Mouse (Mus musculus) T-helper 1 cell (primary cell): ENCODE results near the gene Mzf1.

Experiments used
- in situ Hi-C: fragments of 300-600 bp; cut with MboI, MseI; formaldehyde crosslinking; loops from one replicate; pipeline ENCODE4 v1.15.1; 2025; ENCODE audit warnings: high pct_unique_total_duplicates

Mzf1 gene

DNA sequence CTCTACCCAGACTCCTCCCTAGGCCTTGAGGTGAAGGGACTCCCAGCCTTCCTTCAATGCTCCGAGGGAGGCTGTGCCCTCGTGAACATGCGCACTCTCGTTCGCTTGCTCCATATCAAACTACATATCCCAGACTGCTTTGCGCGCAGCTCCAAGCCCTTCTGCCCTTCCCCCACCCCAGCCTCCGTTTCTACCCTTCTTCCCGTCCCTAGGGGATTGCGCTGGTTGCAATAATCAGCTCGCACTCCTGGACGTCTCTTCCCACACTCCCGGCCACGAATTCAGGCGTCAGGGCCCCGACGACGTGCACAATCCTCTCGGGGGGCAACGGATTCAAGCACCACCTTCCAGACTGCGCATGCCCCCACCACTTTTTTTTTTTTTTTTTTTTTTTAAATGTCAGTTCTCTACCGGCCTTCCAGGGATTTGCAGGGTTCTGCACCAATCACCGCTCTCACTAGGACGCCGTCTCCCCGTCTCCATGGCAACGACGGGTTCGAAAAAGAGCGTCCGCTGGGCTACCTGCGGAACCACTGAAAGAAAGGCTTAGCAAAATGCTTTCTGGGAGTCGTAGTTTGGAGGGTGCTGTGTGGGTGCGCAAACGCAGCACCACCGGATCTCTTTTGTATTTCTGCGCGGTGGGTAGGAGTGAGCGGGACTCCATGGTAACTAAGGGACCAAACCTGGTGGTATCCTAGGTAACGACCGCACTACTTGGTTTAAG, at the start of gene Mzf1:
TSS of gene Mzf1 (minus strand) at position 478 of the 724 bp plus-strand sequence.
- in situ Hi-C loops = loop anchor here (5.0 to 25.0 kb wide), 2 partner anchors 218 to 567 kb away; partner anchors contain the start of gene Zfp606

DNA sequence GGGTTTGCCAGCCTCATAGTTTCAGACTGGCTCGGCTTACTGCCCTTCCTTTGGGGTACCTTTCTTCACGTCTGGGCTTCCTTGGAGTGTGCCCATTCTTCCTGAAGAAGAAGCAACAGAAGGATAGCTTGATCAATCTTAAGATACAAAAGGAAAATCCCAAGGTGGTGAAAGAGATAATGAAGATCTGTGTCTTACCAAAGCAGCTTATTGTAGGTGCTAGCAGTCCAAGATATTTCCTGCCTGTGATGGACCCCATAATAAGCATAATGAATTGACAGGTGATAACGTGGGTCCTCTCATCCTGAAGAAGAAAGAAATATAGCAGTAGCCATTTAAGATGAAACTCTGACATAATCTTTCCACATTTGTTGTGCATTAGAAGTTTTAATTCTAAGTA, 40.5 kb upstream of the Mzf1 start, which contains the start of gene Vmn1r85:
TSS of gene Vmn1r85 (minus strand) at position 101 of the 400 bp plus-strand sequence.
- in situ Hi-C loops = no loop called here

DNA sequence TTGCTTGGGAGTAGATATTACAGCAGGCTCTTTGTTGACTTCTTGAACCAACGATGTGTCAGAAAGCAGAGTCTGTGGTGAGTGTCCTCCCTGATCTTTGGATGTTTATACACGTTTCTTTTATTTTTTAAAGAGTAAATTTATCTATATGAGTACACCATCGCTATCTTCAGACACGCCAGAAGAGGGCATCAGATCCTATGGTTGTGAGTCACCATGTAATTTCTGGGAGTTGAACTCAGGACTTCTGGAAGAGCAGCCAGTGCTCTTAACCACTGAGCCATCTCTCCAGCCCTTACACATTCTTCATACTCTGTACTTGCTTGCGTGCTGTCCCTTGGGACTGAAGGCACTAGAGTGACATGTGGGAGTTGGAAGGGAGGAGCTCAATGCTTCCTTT, 17.7 kb upstream of the Mzf1 start:
- in situ Hi-C loops = loop anchor here (25.0 kb wide), 1 partner anchor 585 kb away; the partner anchor contains the start of gene Zfp606

GRCm38 (mm10) chr7:13063399-13063798, 8.8 kb upstream of the Mzf1 start:
- in situ Hi-C loops = loop anchor here (10.0 to 25.0 kb wide), 3 partner anchors 451 to 1261 kb away; partner anchors contain the start of gene Zfp606

DNA sequence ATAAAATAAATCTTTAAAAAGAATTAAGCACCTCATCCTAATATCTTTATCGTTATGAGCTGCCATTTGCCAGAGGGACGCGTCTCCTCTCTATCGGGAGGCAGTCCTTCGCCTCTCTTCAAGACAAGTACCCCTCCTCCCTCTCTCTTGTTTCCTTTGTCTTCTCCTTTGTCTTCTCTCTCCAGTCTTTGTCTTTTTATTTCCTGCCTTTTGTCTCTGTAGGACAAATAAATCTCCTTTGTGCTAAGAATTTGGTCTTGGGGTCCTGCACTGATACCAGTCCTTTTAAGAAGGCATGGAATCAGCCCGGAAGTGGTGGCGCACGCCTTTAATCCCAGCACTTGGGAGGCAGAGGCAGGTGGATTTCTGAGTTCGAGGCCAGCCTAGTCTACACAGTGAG, 5.0 kb upstream of the Mzf1 start:
- in situ Hi-C loops = loop anchor here (5.0 to 25.0 kb wide), 2 partner anchors 213 to 572 kb away; partner anchors contain the start of gene Zfp606

DNA sequence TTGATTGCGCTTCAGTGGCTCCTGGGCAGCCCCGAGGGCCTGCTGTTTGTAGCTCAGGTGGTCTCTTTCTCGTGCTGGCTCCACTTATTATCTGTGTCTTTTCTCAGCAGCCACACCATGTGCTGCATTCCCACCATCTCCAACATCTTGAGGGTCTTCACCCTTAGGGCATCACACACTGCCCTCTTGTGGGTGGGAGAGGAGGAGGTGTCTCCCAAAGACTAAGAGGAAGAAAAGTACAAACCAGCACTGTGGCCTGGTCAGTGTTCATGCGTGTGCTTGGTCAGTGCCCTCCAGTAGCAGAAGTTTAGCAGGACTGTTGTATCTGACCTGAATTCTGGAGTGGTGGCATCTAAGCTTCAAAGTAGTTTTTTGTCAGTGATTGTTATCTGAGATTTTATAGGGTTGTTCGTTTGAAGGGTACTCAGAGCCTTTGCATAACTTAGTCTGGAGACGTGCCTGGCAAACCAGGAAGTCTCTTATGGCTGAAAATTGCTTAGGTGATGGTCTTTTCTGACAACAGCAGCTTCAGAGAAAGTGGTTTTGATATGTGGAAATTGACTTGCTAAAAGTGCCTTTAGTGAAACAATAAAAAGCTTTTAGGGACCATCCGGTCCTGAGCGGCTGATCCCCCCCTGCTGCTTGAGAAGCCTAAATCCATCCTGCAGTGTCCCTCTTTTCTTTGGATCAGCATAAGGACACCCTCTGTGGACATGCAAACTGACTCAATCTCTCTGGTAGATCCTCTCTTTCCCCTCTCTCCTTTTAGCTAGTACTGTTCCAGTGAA, 2.5 kb upstream of the Mzf1 start:
- in situ Hi-C loops = loop anchor here (5.0 to 25.0 kb wide), 2 partner anchors 215 to 570 kb away; partner anchors contain the start of gene Zfp606

DNA sequence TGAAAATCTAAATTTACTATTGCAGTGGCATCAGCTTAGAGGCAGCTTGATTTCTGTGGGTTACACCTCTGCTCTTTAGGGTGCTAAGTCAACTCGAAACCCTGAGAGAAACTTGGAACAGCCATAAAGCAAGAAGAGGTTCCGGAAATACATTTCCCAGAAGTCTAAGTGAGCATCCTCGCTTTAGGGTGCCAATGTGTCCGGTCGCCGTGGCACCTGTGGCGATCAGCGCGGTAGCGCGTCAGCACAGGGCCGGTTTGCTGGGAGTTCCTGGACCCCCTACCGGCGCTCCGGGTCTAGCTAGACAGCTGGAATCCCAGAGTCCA, 640 bp downstream of the Mzf1 start:
- in situ Hi-C loops = loop anchor here (25.0 kb wide), 1 partner anchor 567 kb away; the partner anchor contains the start of gene Zfp606

DNA sequence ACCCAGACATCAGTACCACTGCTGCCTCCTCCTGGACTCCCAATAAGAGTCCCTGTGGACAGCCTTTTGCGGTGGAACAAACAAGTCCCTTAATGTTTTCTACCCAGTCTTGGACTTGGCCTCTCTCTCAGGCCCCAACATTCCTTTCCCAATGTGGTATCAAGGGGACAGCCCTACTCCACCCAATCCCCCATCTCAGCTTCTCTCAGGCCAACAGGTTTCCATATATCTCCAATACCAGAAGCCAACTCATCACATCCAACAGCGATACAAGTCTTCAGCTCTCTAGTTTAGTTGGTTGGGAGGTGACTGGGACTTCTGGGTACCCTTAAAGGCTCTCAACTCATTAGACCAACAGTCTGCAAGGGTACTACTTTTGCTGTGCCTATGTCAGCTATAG, 1.1 kb downstream of the Mzf1 start:
- in situ Hi-C loops = loop anchor here (25.0 kb wide), 1 partner anchor 566 kb away; the partner anchor contains the start of gene Zfp606

- in situ Hi-C loops = loop anchor here (25.0 kb wide), 1 partner anchor 566 kb away; the partner anchor contains the start of gene Zfp606
These were observed 1.6 kb downstream of the Mzf1 start for GRCm38 (mm10) chr7:13053001-13053400.

GRCm38 (mm10) chr7:13046084-13046483, 8.5 kb downstream of the Mzf1 start:
- in situ Hi-C loops = no loop called here

DNA sequence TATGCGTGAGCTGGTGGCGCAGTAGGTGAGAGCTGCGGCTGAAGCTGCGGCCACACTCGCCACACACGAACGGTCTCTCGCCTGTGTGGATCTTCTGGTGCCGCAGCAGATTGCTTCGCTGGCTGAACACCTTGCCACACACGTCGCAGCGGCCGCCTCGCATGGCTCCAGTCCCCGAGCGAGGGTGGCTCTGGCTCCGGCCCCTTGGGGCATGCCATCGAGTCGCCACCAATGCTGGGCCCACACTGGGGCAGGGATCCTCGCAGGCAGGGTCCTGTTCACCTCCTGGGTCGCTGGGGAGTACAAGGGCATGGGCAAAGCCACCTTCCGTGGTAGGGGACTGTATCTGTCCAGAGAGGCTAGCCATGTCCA, 10.3 kb downstream of the Mzf1 start:
- in situ Hi-C loops = loop anchor here (5.0 kb wide), 2 partner anchors 37 to 72 kb away; no protein-coding TSS in a partner anchor

DNA sequence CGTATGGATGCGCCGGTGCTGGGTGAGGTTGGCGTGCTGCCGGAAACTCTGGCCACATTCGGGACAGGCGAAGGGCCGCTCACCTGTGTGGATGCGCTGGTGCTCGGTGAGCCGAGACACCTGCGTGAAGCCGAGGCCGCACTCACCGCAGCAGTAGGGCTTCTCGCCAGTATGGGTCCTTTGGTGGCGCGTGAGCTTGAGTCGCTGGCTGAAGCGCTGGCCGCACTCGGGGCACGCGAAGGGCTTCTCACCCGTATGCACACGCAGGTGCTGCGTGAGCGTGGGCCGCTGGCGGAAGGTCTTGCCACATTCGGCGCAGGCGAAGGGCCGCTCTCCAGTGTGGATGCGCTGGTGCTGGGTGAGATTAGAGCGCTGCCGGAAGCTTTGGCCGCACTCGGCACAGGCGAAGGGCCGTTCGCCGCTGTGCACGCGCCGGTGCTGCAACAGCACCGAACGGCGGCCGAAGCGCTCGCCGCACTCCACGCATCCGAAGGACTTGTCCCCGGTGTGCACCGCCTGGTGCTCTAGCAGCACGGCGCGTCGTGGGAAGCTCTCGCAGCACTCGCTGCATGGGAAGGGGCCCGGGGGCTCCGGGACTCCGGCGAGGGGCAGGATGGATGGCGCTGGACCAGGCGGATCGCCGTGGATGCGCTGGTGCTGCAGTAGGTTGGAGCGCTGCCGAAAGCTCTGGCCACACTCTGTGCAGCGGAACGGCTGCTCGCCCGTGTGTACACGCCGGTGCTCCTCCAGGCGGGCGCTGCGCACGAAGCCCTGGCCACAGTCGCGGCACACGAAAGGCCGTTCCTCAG, 10.9 kb downstream of the Mzf1 start:
- in situ Hi-C loops = loop anchor here (5.0 kb wide), 2 partner anchors 36 to 71 kb away; no protein-coding TSS in a partner anchor

- in situ Hi-C loops = loop anchor here (5.0 kb wide), 2 partner anchors 36 to 71 kb away; no protein-coding TSS in a partner anchor
These were observed 11.5 kb downstream of the Mzf1 start for GRCm38 (mm10) chr7:13043120-13043444.

- in situ Hi-C loops = loop anchor here (5.0 kb wide), 2 partner anchors 35 to 70 kb away; no protein-coding TSS in a partner anchor
These were observed 12.1 kb downstream of the Mzf1 start for GRCm38 (mm10) chr7:13042511-13042910.

DNA sequence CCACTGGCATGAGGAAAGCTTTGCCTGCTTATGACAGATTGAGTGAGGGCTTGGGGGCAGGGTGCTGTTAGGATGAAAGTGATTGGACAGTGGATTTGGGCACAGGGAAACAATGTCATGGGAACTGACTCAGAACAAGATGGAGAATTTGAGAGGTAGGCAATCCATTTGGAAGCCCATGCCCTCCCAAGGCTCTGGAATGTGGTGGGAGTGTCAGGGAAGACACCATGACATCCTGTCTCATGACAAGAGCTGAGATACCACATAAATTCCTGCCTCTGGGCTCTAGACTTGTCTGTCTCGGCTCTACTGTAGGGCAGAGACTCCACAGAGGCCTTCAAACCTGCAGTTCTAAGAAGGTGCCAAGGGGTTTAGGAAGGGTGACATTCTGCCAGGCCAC, 13.3 kb downstream of the Mzf1 start:
- in situ Hi-C loops = loop anchor here (5.0 kb wide), 2 partner anchors 34 to 69 kb away; no protein-coding TSS in a partner anchor

- in situ Hi-C loops = no loop called here
These were observed 15.4 kb downstream of the Mzf1 start for GRCm38 (mm10) chr7:13039181-13039580.

GRCm38 (mm10) chr7:13038621-13039169, 15.9 kb downstream of the Mzf1 start:
- in situ Hi-C loops = no loop called here

GRCm38 (mm10) chr7:13037901-13038555, 16.5 kb downstream of the Mzf1 start, which contains the start of gene Ube2m:
Ube2m (minus strand) TSS chr7:13038275.
- in situ Hi-C loops = no loop called here

DNA sequence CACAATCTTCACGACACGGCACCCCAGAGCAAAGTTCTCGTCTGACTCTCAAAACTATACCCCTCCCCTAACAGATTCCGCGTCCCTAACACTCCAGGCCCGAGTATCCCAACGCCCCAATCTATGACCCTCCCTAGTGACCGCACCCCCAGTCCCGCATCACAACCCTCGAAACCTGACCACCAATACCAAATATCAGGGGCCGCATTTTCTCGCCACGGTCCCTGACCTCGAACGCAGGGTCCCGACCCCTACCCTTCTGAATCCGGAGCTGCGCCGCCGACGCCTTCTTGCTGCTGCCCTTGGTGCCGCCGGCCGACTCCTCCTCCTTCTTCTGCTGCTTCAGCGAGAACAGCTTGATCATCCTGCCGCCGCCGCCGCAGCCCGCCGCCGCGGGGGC, 17.2 kb downstream of the Mzf1 start:
- in situ Hi-C loops = no loop called here

GRCm38 (mm10) chr7:13036806-13037205, 17.8 kb downstream of the Mzf1 start:
- in situ Hi-C loops = no loop called here
